Mouse (Mus musculus) brain, embryonic 14.5 days (tissue): ENCODE measurements at regions not wholly inside any gene's neighbourhood (a gene's known extent, or its start where the extent isn't known, plus 50 kb on each side); places are given as distances from the start of the nearest gene placed in this dataset.

Experiments
- CTCF ChIP-seq: fragments of 200-500 bp; IDR thresholded peaks from 2 replicates; pipeline ENCODE4 v1.5.1; 2012; ENCODE audit warnings: inconsistent platforms, mild to moderate bottlenecking, moderate library complexity, borderline replicate concordance; ENCODE audit not compliant: insufficient read depth, insufficient read length; ENCODE audit errors: extremely low read depth
- POLR2A ChIP-seq: fragments of 200-500 bp; IDR thresholded peaks from 2 replicates; pipeline ENCODE4 v1.6.1; 2012; ENCODE audit warnings: mild to moderate bottlenecking, inconsistent platforms, borderline replicate concordance; ENCODE audit not compliant: poor library complexity, insufficient read depth, insufficient read length, severe bottlenecking; ENCODE audit errors: extremely low read depth

DNA sequence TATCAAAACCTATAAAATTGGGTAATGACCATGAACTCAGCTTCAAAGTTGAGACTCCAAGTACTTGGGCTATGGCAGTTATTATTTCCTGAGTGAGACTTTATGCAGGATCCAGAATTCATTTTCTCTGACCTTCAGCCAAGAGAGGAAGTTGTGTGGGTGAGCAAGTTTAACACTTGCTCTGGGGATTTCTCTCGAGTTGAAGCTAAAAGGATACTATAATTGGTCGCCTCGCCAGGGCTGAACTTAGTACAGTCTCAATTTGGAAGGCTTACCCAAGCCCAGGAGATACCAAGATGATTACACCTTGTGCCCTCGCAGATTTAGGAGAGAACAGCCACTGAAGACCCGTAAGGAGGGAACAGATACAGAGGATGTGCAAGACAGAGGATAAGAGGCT lies 570.4 kb upstream of the Atp2b1 start:
- no peak for TF ChIP-seq CTCF
- no peak for TF ChIP-seq POLR2A
